Mouse (Mus musculus): ENCODE data around the gene Icam4.

Gene Icam4

DNA sequence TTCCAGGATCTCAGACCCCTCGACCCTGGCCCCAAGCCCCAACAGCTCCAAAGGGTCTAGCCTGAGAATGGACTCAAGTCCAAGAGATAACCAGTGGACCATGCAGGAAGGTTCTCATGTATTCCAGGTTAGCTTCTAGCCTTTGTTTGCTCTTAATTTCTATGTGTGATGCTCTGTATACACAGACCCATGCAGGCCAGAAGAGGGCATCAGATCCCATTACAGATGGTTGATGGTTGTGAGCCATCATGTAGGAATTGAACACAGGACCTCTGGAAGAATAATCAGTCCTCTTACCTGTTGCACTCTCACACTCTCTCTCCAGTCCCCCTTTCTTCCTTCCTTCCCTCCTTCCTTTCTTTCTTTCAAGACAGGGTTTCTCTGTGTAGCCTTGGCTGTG is 16.8 kb upstream of the Icam4 start:
- no peak for DNase-seq

DNA sequence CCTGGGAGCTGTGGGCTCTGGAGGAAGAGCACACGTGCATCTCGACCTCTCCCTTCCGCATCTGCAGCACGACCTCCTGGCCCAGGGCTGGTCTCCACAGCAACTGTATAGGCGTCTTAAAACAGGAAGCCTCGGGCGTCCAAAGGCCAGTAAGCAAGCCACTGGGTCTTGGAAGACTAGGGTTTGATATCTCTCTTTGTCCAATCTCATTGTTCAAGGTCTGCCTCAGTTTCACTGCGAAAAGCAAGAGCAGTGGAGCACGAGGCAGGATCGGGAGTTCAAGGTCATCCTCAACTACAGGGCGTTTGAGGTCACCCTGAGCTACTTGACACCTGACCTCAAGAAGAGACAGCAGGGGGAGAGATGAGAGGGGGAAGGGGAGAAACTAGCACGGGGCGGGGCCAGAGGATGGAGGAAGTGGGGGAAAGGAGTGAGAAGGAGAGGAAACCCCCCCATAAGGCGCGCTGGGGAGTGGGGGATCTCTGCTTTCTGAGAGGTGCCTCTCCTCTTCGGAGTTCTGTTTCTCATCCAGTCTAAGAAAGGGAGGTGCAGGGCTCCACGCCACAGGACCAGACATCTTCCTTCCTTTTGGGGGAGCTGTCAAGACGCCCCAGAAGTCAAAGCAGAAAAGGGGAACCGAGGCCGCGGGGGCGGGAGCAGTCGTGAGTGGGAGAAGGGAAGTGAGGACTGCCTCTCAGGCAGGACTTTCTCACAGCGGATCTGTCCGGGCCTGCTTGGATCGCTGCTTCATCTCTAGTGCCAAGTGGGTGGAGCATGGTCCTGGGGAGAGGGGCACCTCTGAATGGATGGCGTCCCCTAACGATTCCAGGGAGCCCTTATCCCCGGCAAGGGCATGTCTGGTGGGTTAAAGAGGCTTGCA is 14.2 kb upstream of the Icam4 start:
- peak; percentile 60 for DNase-seq

GRCm38 (mm10) chr9:21015571-21016130 is 13.5 kb upstream of the Icam4 start, which contains the start of gene Icam1:
Gene Icam1 (plus strand): TSS chr9:21015985.
- DNase-seq = peak; percentile 82

GRCm38 (mm10) chr9:21016331-21017176 is 12.6 kb upstream of the Icam4 start:
- no peak for DNase-seq

- no peak for DNase-seq
Observed at GRCm38 (mm10) chr9:21017177-21017575, 12.0 kb upstream of the Icam4 start.

DNA sequence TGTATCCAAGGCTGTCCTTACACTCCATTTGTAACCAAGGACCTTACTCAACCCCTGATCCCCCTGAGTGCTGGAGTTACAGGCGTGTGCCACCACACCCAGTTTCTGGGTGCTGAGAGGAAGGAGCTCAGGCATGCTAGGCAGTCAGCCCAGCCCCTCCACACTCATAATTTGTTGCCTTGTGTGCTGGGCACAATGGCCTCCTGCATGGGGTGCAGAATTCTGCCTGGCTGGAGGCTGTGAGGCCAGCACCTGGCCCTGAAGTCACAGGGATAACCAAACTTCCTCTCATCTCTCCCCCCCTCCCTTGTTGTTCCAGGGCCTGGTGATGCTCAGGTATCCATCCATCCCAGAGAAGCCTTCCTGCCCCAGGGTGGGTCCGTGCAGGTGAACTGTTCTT is 10.6 kb upstream of the Icam4 start:
- no peak for DNase-seq

DNA sequence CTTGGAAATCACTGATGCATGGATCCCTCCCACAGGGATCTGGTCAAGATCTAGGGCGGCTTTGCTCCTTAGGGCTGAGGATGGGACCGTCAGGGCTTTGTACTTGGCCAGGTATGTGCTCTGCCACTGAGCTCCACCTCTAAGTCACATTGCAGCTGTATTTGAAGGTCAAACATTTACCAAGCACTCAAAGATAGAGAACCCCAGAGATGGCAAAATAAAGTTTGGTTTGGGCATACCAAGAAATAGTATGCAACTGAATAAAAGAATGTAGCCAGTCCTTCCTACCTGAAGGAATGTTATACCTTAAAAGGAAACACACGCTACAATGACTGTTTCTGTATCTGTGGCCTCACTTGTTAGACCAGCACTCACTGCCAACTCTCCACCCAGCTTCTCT is 7.8 kb upstream of the Icam4 start:
- DNase-seq = no peak

DNA sequence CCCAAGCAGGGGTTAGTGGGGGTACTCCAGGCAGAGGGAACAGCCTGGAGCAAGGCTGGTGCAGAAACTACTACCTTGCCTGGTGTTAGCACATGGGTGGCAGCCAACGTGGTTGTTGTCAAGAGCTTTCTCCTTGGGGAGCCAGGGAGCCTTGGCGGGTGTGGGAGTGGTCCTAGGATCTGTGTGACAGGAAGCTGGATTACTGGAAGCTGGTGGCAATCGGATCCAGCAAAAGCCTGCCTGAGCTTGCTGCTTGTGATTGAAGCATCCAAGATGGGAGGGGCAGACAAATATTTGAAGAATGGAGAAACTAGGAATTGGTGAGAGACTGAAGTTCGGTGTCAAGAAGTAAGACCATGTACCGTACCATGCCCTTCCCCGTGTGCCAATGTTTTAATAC is 6.9 kb upstream of the Icam4 start:
- no peak for DNase-seq

GRCm38 (mm10) chr9:21022726-21023125 is 6.4 kb upstream of the Icam4 start:
- DNase-seq = no peak

GRCm38 (mm10) chr9:21025258-21025810 is 3.8 kb upstream of the Icam4 start:
- DNase-seq = no peak

DNA sequence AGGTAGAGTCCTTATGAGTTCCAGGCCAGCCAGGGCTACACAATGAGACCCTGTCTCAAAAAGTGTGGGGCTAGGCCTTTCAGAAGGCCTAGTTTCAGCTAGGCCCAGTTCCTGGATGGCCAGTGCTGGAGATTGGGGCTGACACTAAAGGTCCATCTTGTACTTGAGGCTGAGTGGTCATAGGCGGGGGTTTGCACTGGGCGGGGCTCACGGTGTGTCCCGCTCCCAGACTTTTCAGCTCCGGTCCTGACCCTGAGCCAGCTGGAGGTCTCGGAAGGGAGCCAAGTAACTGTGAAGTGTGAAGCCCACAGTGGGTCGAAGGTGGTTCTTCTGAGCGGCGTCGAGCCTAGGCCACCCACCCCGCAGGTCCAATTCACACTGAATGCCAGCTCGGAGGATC is 2.3 kb upstream of the Icam4 start:
- no peak for DNase-seq

- no peak for DNase-seq
Observed at GRCm38 (mm10) chr9:21027774-21028290, 1.3 kb upstream of the Icam4 start.

GRCm38 (mm10) chr9:21028560-21029110 is 538 bp upstream of the Icam4 start:
- no peak for DNase-seq

DNA sequence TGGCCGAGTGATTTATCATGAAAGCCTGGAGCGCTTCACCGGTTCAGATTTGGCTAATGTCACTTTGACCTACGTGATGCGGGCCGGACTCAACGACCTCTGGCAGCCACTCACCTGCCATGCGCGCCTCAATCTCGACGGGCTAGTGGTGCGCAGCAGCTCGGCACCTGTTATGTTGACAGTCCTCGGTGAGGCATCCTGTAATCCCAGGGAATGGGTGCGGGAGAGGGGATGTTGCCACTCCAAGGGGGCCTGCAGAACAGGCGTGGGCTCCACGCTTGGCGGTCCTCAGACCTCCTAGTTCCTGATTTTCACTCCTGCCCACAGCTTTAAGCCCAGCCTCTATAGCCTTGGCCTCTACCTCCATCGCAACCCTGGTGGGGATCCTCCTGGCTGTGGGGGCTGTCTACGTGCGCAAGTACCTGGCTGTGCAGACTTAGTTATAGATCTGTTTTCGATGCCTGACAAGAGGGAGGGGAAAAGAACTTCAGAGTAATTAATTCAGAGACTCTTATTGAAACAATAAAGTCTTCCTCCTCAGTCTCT is 955 bp downstream of the Icam4 start:
- no peak for DNase-seq

GRCm38 (mm10) chr9:21030781-21031250 is 1.6 kb downstream of the Icam4 start:
- peak; percentile 92 for DNase-seq

GRCm38 (mm10) chr9:21031251-21031895 is 2.2 kb downstream of the Icam4 start:
- DNase-seq = no peak

DNA sequence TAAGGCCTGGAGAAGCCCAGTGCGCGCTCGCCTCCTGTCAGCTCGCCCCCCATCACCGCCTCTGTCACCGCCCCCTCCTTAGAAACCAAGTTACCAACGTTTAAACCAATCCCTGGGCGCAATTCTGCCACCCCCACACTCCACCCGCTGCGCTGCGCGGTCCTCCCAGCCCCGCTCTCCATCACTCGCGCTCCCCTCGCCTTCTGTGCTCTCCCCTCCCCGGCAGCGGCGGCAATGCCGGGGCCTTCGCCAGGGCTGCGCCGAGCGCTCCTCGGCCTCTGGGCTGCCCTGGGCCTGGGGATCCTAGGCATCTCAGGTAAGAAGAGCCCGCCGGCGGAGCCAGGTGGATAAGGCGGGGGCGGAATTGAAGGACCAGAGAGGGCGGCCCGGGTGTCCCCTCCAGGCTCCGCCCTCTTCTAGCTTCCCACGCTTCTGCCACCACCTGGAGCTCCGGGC is 2.8 kb downstream of the Icam4 start, which contains the start of gene Icam5:
Gene Icam5 (plus strand): TSS at position 178 of the 456 bp plus-strand sequence.
- no peak for DNase-seq

DNA sequence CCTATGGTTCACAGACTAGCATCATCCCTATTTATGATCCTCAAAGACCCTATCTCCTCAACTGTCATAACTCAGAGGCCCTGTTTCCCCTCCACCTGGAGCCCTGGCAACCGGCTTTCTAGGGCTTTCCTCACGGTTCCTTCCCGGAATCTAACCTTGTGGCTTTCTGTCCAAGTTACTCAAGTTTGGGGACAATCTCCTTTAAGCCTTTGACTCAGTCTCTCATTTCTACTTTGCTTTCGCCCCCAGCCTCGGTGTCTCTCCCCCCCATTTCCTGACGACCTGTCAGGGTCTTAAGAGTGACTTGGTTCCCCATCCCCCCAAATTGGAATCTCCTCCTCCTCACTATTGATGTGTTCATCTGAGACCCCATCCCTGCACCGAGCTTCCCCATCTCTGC is 3.3 kb downstream of the Icam4 start:
- DNase-seq = no peak

GRCm38 (mm10) chr9:21033136-21033535 is 4.0 kb downstream of the Icam4 start:
- DNase-seq = peak; percentile 89

DNA sequence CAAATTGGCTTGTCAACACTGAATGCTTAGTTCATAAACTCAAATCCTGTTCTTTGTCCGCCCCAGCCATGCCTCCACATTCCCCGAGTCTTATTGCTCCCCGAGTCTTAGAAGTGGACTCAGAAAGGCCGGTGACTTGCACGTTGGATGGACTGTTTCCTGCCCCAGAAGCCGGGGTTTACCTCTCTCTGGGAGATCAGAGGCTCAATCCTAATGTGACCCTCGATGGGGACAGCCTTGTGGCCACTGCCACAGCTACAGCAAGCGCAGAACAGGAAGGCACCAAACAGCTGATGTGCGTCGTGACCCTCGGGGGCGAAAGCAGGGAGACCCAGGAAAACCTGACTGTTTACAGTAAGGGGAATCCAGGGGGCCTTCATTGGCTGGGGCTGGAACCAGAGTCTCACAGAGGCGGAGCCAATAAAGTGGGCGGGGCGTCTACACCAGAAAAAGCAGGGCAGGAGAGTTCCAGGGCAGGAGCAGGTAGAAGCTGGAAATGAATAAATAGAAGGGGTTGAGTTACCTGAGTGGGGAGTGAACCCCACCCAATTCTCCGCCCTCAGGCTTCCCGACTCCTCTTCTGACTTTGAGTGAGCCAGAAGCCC is 5.4 kb downstream of the Icam4 start:
- DNase-seq = no peak

DNA sequence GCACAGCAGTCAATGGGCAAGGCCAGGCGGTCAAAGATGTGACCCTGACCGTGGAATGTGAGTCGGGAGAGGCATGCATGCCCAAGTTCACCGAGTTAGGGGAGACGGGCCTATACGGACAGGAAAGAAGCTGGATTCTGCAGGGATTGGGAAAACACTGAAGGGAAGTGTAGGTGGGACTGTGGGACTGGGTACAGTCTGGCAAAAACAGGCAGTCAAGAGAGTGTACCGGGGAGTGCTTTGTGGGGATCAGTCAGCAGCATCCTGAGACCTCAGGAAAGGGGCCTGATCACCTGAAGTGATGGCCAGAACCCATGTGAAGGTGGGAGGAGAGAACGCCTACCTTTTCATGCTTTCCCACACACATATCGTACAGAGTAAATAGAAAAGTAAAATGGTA is 6.4 kb downstream of the Icam4 start:
- no peak for DNase-seq
